Mouse (Mus musculus) embryonic facial prominence, embryonic 12.5 days (tissue): Measurements from ENCODE around the gene Cd79a. TPM values are rescaled to one million over a fixed set of nuclear protein-coding genes. Genes with fewer than 3 reads are reported as not detected.
"Not testable (repeated sequence)": the region's sequence is repeated elsewhere in the genome, so short reads cannot be mapped to it uniquely, and the experiment has no call there.

Experiments
- ATAC-seq: fragments of 200-750 bp; cut with Nextera tagmentation; 2 replicates; pipeline ENCODE4 v1.8.0; 2017; ENCODE audit not compliant: insufficient number of reproducible peaks, insufficient read depth, low FRiP score, low TSS enrichment
- H3K27ac ChIP-seq: fragments of 300-500 bp; sonication (generic); 2 replicates; pipeline ENCODE4 v1.5.1; 2016; ENCODE audit warnings: mild to moderate bottlenecking
- H3K27me3 ChIP-seq: fragments of 300-500 bp; sonication (generic); 2 replicates; pipeline ENCODE4 v1.6.1; 2016; ENCODE audit warnings: mild to moderate bottlenecking, moderate library complexity
- H3K36me3 ChIP-seq: fragments of 300-500 bp; sonication (generic); 2 replicates; pipeline ENCODE4 v1.6.1; 2016; ENCODE audit warnings: mild to moderate bottlenecking
- H3K4me1 ChIP-seq: fragments of 300-500 bp; sonication (generic); 2 replicates; pipeline ENCODE4 v1.6.1; 2016
- H3K4me2 ChIP-seq: fragments of 300-500 bp; sonication (generic); replicated peaks from 2 replicates; pipeline ENCODE4 v1.6.1; 2016; ENCODE audit warnings: mild to moderate bottlenecking, moderate library complexity
- H3K4me3 ChIP-seq: fragments of 300-500 bp; sonication (generic); 2 replicates; pipeline ENCODE4 v1.5.1; 2016; ENCODE audit warnings: mild to moderate bottlenecking
- H3K9ac ChIP-seq: fragments of 300-500 bp; sonication (generic); 2 replicates; pipeline ENCODE4 v1.6.1; 2016; ENCODE audit warnings: mild to moderate bottlenecking, moderate library complexity
- H3K9me3 ChIP-seq: fragments of 300-500 bp; sonication (generic); 2 replicates; pipeline ENCODE4 v1.6.1; 2016; ENCODE audit warnings: mild to moderate bottlenecking, moderate library complexity
- WGBS: fragments of 180-500 bp; shearing (Covaris S2); methylation state at CpG from one replicate; pipeline ENCODE4 v1.1.7; 2016; 5-methylcytosine and 5-hydroxymethylcytosine counted together
- polyA plus RNA-seq: library from polyadenylated mRNA; unstranded; fragments of >200 nt; fragmentation: Nextera tagmentation; extraction: Ambion mirVana; gene quantifications from 2 replicates; pipeline ENCODE4 v1.2.1, GENCODE M21; 2016

Gene Cd79a
- polyA plus RNA-seq, 1 experiment from 2014 or later = 0.26 TPM

DNA sequence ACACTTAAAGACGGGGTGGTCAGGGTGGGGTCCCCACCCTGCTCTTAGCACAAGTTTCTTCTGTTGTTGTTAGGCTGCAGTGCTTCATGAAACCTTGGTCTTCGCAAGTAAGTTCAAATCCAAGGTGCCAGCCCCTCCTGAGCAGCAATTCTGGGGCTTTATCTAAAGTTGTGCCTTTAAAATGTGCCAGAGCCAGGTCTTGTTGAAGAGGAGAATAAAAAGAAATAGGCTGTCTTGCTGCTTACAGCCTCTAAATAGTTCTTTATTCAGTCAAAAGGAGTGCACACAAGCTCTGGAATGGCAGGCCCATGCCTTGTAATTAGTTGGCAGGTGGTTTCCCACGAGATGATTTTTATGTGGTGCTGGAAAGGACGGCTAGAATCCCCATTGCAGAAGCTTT, 10.1 kb upstream of the Cd79a start:
- Histone ChIP-seq H3K4me3 (0 out of 2 replicates have a peak overlapping the region, but pooled peaks have one; percentile 87), H3K36me3 (peaks cover 57% of the 10 kb centered on the region), H3K9ac (peak overlapping the region; percentile 98; the same call in 1 of the 2 replicates), H3K9me3 (no peaks in the 10 kb centered on the region), H3K4me1 (peaks cover 18% of the 10 kb centered on the region), H3K27me3 (no peaks in the 10 kb centered on the region), H3K27ac (0 out of 2 replicates have a peak overlapping the region, but pooled peaks have one; percentile 17), H3K4me2 (peak overlapping the region; percentile 84; the same call in 1 of the 2 replicates)
- WGBS = 74% methylated on average over 4 of the region's 4 CpGs
- no peak for ATAC-seq

DNA sequence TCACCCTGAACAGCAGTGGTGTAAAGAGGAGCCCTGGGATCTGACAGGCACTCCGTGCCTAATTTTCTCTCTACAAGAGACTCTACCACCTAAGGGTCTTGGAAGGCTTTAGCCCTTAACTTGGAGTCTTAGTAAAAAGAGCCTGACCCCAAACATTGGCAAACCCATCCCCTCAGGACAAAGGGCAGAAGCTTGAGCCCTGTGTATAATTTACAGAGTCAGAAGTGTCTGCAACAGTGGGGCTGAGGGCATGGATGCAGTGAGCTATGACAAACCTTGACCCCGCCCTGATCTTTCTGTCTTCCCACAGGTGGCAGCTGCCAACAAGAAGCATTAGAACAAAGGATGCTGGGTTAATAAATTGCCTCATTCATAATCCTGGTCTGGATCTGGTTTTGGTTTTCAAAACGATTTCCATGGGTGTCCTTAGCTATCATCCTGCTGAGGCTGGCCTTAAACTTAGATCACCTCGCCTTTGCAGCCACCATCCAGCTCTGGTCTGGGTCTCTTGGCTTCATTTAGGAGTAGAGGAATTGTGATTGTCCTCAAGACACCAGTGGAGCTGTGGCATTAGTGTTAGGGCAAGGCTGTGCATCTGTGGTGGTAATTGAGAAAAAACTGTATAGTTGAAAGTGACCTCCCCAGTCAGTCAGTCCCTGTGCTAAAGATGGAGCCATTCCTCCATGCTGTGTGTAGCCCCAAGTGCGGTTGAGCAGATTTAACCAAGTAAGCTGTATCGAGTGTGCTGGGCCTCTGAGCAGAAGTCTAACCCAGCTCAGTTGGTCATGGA, 7.6 kb upstream of the Cd79a start:
- Histone ChIP-seq H3K4me3 (no peak overlapping the region), H3K36me3 (peaks cover 57% of the 10 kb centered on the region), H3K9ac (no peak overlapping the region), H3K9me3 (no peaks in the 10 kb centered on the region), H3K27ac (no peak overlapping the region), H3K27me3 (no peaks in the 10 kb centered on the region), H3K4me1 (peaks cover 18% of the 10 kb centered on the region), H3K4me2 (no peak overlapping the region)
- 81% methylated on average over 6 of the region's 6 CpGs for WGBS
- ATAC-seq = no peak

DNA sequence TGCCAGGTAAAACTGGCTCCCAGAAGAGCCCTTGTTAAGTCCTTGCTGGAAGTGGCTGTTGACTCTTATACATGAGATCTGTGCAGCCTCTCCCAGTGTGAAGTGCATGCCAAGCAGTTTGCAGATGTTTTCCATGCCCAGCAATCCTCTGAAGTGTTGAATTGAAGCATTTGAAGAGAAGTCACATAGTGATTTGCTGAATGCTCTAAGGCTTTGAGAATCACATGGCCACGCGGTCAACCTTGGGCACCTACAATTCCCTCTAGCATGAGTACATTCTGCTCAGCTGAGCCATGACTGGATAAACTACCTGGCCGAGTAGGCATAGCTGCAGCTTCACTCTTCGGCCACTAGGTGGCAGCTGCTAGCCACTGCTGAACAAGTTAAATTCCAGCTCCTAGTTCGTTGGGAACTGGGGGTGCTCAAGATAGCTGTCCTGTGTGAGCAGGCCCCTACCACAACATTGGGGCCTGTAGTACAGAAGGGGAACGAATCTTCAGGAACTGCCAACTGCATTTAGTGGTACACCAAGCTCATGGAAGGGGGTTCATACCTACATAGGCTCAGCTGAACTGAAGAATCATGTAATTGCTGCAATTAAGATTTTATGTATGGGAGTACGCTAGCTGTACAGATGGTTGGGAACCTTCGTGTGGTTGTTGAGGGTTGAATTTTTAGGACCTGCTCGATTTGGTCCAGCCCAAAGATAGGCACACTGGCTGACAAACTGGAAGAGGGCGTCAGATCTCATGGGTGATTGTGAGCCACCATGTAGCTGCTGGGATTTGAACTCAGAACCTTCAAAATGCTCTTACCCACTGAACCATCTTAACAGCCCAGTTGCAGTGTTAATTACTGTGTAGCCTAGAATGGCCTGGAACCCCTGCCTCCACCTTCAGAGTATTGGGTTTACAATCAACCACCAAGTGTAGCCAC, 6.6 kb upstream of the Cd79a start:
- WGBS = 29% methylated on average over 10 of the region's 10 CpGs
- Histone ChIP-seq H3K9me3 (no peaks in the 10 kb centered on the region), H3K4me2 (no peak overlapping the region), H3K27ac (no peak overlapping the region), H3K27me3 (no peaks in the 10 kb centered on the region), H3K4me1 (peaks cover 17% of the 10 kb centered on the region), H3K4me3 (0 out of 2 replicates have a peak overlapping the region, but pooled peaks have one; percentile 1), H3K9ac (no peak overlapping the region), H3K36me3 (peaks cover 55% of the 10 kb centered on the region)
- ATAC-seq = no peak; the same call in 1 of the 2 replicates

DNA sequence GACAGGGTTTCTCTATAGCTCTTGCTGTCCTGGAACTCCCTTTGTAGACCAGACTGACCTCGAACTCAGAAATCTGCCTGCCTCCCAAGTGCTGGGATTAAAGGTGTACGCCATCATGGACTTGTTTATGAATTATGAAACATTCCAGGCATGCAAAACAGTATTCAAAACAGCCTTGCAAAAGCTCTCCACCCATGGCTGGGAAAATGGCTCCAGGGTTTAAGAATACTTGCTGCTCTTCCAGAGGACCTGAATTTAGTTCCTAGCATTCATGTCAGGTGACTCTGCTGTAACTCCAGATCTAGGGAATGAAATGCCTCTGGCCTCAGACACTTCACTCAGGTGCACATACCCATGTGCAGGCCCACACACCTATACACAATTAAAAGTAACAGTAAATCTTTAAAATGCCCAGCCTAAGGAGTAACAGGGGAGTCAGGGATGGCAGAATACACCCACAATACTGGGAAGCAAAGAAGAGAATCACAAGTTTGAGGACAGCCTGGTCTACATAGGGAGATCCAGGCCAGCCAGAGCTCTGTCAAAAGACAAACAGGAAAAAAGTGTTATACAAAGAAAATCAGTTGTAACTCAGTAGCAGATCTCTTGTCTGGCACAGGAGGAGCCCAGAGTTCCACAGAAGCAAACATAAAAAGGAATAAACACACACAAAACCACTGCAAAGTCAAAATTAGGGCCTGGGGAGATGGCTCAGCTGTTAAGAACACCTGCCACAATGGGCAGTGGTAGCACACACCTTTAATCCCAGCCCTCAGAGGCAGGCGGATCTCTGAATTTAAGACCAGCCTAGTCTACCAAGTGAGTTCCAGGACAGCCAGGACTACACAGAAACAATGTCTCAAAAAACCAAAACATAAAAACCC, 5.7 kb upstream of the Cd79a start:
- H3K4me1 ChIP-seq = peaks cover 8% of the 10 kb centered on the region
- H3K9ac ChIP-seq = no peak overlapping the region; the same call in 1 of the 2 replicates
- H3K4me3 ChIP-seq = no peak overlapping the region
- no peaks in the 10 kb centered on the region for H3K27me3 ChIP-seq
- WGBS = 66% methylated on average over 3 of the region's 3 CpGs
- H3K4me2 ChIP-seq = no peak overlapping the region
- H3K27ac ChIP-seq = no peak overlapping the region
- ATAC-seq = no peak
- H3K36me3 ChIP-seq = peaks cover 46% of the 10 kb centered on the region
- no peaks in the 10 kb centered on the region for H3K9me3 ChIP-seq

DNA sequence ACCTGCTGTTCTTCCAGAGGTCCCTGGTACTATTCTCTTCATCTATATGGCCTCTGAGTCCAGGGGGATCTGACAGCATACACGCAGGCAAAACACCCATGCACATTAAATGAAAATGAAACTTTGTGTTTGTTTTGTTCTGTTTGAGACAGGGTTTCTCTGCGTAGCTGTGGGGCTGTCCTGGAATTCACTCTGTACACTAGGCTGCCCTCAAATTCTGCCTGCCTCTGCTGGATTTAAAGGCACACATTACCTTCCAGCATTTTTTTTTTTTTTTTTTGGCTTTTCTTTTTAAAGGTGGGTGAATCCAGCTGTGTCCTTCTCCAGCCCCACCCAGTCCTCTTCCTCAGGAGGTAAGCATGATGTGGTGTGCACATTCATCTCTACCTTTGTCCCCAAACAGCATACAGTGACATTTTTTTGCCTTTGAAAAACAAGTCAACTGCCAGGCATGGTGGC, 5.0 kb upstream of the Cd79a start:
- peaks cover 39% of the 10 kb centered on the region for H3K36me3 ChIP-seq
- no peak overlapping the region for H3K9ac ChIP-seq
- H3K4me1 ChIP-seq = 0 out of 2 replicates have a peak, but pooled peaks cover 4% of the 10 kb centered on the region
- no peak overlapping the region for H3K4me3 ChIP-seq
- no peak overlapping the region for H3K27ac ChIP-seq
- no peaks in the 10 kb centered on the region for H3K27me3 ChIP-seq
- WGBS = 71% methylated on average over 2 of the region's 2 CpGs
- no peak for ATAC-seq
- H3K4me2 ChIP-seq = no peak overlapping the region
- H3K9me3 ChIP-seq = no peaks in the 10 kb centered on the region

DNA sequence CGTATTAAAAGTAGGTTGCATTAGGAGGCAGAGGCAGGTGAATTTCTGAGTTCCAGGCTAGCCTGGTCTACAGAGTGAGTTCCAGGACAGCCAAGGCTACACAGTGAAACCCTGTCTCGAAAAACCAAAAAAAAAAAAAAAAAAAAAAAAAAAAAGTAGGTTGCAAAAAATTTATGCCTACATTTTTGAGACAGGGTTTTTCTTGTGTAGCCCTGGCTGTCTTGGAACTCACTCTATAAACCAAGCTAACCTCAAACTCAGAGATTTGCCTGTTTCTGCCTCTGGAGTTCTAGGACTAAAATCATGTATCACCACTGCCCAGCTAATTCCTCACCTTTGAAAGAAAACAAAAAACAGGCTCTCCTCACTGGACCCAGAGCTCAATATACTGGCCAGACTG, 1.4 kb upstream of the Cd79a start:
- not testable (repeated sequence) for H3K9me3 ChIP-seq, H3K4me2 ChIP-seq, H3K27ac ChIP-seq, H3K36me3 ChIP-seq, H3K4me3 ChIP-seq, H3K27me3 ChIP-seq, H3K4me1 ChIP-seq, ATAC-seq, H3K9ac ChIP-seq
- WGBS = 86% methylated on average over 2 of the region's 2 CpGs

DNA sequence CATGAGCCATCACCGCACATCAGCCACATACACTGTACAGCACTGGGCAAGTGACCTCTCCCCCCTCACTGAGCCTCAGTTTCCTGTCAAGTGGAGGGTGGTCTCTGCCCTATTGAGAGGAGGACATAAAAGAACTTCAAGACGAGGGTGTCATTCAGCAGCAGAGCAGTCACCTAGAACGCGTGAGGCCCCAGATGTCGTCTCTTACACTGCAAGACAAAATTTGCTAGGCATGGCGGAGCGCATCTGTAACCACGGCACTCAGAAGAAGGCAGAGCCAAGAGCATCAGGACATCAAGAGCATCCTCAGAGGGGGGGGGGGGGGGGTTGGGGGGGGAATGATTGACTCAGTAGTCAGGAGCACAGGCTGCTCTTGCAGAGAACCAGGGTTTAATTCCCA, 912 bp upstream of the Cd79a start:
- no peak overlapping the region for H3K4me2 ChIP-seq
- 0 out of 2 replicates have a peak, but pooled peaks cover 2% of the 10 kb centered on the region for H3K36me3 ChIP-seq
- H3K4me3 ChIP-seq = no peak overlapping the region
- H3K4me1 ChIP-seq = no peaks in the 10 kb centered on the region
- H3K27me3 ChIP-seq = no peaks in the 10 kb centered on the region
- WGBS = 85% methylated on average over 8 of the region's 8 CpGs
- ATAC-seq = no peak
- H3K9me3 ChIP-seq = no peaks in the 10 kb centered on the region
- H3K27ac ChIP-seq = no peak overlapping the region
- no peak overlapping the region for H3K9ac ChIP-seq

DNA sequence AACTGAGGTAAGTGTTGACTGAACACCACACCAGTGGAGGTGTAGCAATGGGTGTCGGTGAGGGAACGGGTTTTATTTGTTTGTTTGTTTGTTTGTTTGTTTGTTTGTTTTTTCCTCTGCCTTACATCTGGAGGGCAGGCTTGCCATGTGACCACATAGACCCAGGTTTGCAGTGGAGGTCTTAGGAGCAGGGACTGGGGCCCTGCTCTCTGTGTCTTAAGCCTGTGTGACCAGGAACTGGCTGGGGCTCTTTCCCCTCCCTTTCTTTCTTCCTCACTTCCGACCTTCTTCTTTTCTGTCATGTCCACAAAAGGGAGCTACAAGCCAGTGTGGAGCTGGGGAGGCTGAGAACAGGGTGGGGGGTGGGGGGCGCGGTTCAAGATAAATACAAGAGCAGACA, 778 bp downstream of the Cd79a start:
- Histone ChIP-seq H3K36me3 (no peaks in the 10 kb centered on the region), H3K9ac (no peak overlapping the region), H3K9me3 (no peaks in the 10 kb centered on the region), H3K4me1 (no peaks in the 10 kb centered on the region), H3K27me3 (no peaks in the 10 kb centered on the region), H3K4me3 (no peak overlapping the region), H3K4me2 (no peak overlapping the region), H3K27ac (no peak overlapping the region)
- no peak for ATAC-seq
- 75% methylated on average over 5 of the region's 5 CpGs for WGBS

DNA sequence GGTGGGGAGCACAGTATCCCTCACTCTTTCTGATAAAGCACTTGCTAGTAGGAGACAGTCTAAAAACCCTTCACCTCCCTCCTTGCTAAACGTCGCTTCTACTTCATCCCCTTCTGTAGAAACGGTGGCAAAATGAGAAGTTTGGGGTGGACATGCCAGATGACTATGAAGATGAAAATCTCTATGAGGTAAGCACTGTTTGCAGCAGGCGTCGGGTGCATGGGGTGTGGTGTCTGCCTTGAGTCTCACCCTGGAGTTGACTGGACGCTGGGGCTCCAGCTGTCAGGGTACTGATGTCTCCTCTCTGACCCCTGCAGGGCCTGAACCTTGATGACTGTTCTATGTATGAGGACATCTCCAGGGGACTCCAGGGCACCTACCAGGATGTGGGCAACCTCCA, 3.9 kb downstream of the Cd79a start:
- Histone ChIP-seq H3K4me1 (peaks cover 18% of the 10 kb centered on the region), H3K9ac (no peak overlapping the region), H3K36me3 (no peaks in the 10 kb centered on the region), H3K4me2 (no peak overlapping the region), H3K4me3 (no peak overlapping the region), H3K9me3 (no peaks in the 10 kb centered on the region), H3K27me3 (no peaks in the 10 kb centered on the region), H3K27ac (no peak overlapping the region)
- WGBS = 86% methylated on average over 6 of the region's 6 CpGs
- no peak for ATAC-seq

DNA sequence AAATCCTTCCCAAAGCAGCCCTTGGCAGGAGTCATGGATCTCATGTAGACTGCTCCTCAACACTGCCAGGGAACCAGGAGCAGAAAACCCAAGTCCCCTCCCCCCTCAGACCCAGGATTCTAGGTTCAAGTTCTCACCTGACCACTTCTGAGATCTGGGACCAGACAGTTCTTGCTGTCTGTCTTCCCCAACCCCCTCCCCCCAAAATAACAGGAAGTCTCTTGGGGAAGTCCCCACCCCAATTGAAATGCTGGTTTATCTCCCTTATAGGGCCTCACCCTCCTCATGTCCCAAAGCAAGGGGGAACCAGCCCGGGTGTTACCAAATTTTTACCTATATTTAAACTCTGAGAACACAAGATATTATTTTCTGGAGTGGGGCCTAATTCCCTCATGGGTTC, 4.7 kb downstream of the Cd79a start:
- no peak for ATAC-seq
- Histone ChIP-seq H3K9me3 (no peaks in the 10 kb centered on the region), H3K4me3 (no peak overlapping the region), H3K27ac (peak overlapping the region; percentile 81), H3K36me3 (no peaks in the 10 kb centered on the region), H3K4me1 (peaks cover 25% of the 10 kb centered on the region), H3K4me2 (peak overlapping the region; percentile 74; the same call in 1 of the 2 replicates), H3K9ac (no peak overlapping the region), H3K27me3 (no peaks in the 10 kb centered on the region)
- WGBS = 74% methylated on average over 1 of the region's 1 CpGs

DNA sequence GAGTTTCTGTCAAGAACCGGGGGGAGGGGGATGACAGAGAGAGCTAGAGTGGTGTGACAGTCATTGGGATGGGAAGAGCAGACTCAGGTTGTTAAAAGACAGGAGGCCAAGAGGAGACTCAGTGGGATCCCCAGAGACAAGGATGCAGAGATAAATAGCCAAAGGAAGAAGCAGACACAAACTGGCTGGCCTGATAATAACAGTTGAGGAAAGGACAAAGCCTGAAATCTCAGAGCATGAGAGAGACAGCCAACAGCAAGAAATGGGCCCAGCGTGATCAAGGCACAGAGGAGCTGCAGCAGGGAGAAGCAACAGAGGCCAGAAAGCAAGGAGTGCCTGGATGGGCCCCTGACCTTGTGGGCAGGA, 5.1 kb downstream of the Cd79a start:
- H3K9ac ChIP-seq = peak overlapping the region; percentile 84
- no peaks in the 10 kb centered on the region for H3K27me3 ChIP-seq
- peak overlapping the region; percentile 81 for H3K27ac ChIP-seq
- 56% methylated on average over 2 of the region's 2 CpGs for WGBS
- no peak for ATAC-seq
- H3K9me3 ChIP-seq = no peaks in the 10 kb centered on the region
- peak overlapping the region; percentile 74 for H3K4me2 ChIP-seq
- H3K36me3 ChIP-seq = no peaks in the 10 kb centered on the region
- peak overlapping the region; percentile 78 for H3K4me3 ChIP-seq
- peaks cover 29% of the 10 kb centered on the region for H3K4me1 ChIP-seq
